Mouse (Mus musculus): ENCODE results near the gene Krtap5-3.
"Not testable (repeated sequence)": the region's sequence is repeated elsewhere in the genome, so short reads cannot be mapped to it uniquely, and the experiment has no call there.

GRCm38 (mm10) chr7:142229871-142230270 is 28.7 kb downstream of the Krtap5-3 start, which contains the start of gene Krtap5-5:
- not testable (repeated sequence) for TF ChIP-seq GATA1, TAL1 (IDR thresholded peaks at IDR 0.05; ENCODE audit: low read length)

Data from erythroblast, embryonic 14.5 days (primary cell).